In genomic region chr14:84426616-84427015, GRCm38 (mm10) we compare ENCODE assay signal across 25 mouse cellular contexts. TPM values are rescaled to one million over a fixed set of nuclear protein-coding genes. Genes with fewer than 3 reads are reported as not detected.
A peak's percentile ranks its signal among the peaks of the same experiment; 100 is the strongest.
DNase-seq lines count a peak whose midpoint lies in the region; ATAC-seq and TF ChIP-seq lines count a peak whose summit lies in the region.
"Had no signal": no experiment of that assay in that cellular context is flagged by ENCODE, and none has a peak within 500 bp of the region (broad histone marks: within the 10 kb centered on the region; RNA-seq: fewer than 3 reads in every experiment).

No protein-coding gene starts in this region.

- no peak for TF ChIP-seq CTCF in lung, embryonic 14.5 days (IDR thresholded peaks at IDR 0.05; ENCODE audit: low read depth)
- no peak for TF ChIP-seq CTCF in lung, adult 2 months (IDR thresholded peaks at IDR 0.05; ENCODE audit: insufficient read depth, low read length)

- H3K4me1 ChIP-seq in heart, embryonic 12.5 days (replicated peaks): no peaks in the 10 kb centered on the region
- H3K4me1 ChIP-seq in heart, embryonic 15.5 days (replicated peaks): no peaks in the 10 kb centered on the region
- no peaks in the 10 kb centered on the region for H3K4me1 ChIP-seq in lung, embryonic 14.5 days (ENCODE audit: insufficient read depth)
- no peaks in the 10 kb centered on the region for H3K4me1 ChIP-seq in lung, adult 2 months (ENCODE audit: control insufficient read depth, insufficient read depth, low read length)
- H3K4me1 ChIP-seq: embryonic facial prominence, embryonic 10.5 days; embryonic facial prominence, embryonic 12.5 days; forebrain, embryonic 13.5 days had no signal

- H3K27ac ChIP-seq in heart, embryonic 12.5 days (ENCODE audit: poor library complexity, severe bottlenecking): no peak overlapping the region
- H3K27ac ChIP-seq in heart, embryonic 15.5 days: no peak overlapping the region
- H3K27ac ChIP-seq in lung, embryonic 14.5 days (ENCODE audit: low read depth): no peak overlapping the region
- H3K27ac ChIP-seq: embryonic facial prominence, embryonic 10.5 days; embryonic facial prominence, embryonic 12.5 days; forebrain, embryonic 13.5 days had no signal

- TF ChIP-seq POLR2A in lung, adult 2 months (IDR thresholded peaks at IDR 0.05; ENCODE audit: borderline replicate concordance, extremely low read depth, low read depth, low read length): no peak

- peak; percentile 40 for DNase-seq in heart, adult 11 months
- DNase-seq in heart, adult 9 months (ENCODE audit: low spot score in 2 of 2): no peak
- no peak for DNase-seq in heart, postnatal 25 days (ENCODE audit: low spot score)
- no peak for DNase-seq in heart, postnatal 4 days
- DNase-seq in lung, embryonic 14.5 days: peak; percentile 33
- no peak for DNase-seq in lung, adult 2 months
- DNase-seq: adrenal gland, adult 8-10 months; adrenal gland, postnatal 14 days; adrenal gland, postnatal 36 days; B cell, adult 2 months; cerebellum, adult 11-12 months; cerebellum, adult 2 months; cerebellum, adult 9-10 months; cerebellum, postnatal 10 days; cerebellum, postnatal 25 days had no signal

- ATAC-seq in heart, embryonic 12.5 days (ENCODE audit: insufficient number of reproducible peaks, low FRiP score): peak; percentile 77
- peak; percentile 53; the same call in 1 of the 2 replicates for ATAC-seq in heart, embryonic 15.5 days (replicated peaks; ENCODE audit: insufficient number of reproducible peaks, insufficient read depth, low FRiP score, low read depth)
- ATAC-seq in lung, embryonic 14.5 days (ENCODE audit: insufficient read depth): peak; percentile 69
- ATAC-seq: activated CD4-positive, CD25-positive, alpha-beta regulatory T cell, adult 4 months; CD4-positive, CD25-positive, alpha-beta regulatory T cell, adult 4 months; forebrain, embryonic 13.5 days; Patski had no signal

- no peaks in the 10 kb centered on the region for H3K27me3 ChIP-seq in heart, embryonic 12.5 days (replicated peaks)
- H3K27me3 ChIP-seq in heart, embryonic 15.5 days: no peaks in the 10 kb centered on the region
- H3K27me3 ChIP-seq in lung, embryonic 14.5 days (ENCODE audit: insufficient read depth, low read length): no peaks in the 10 kb centered on the region
- H3K27me3 ChIP-seq: CH12.LX; embryonic facial prominence, embryonic 12.5 days; forebrain, embryonic 13.5 days; Patski had no signal

- no peaks in the 10 kb centered on the region for H3K9me3 ChIP-seq in heart, embryonic 12.5 days (replicated peaks)
- H3K9me3 ChIP-seq in heart, embryonic 15.5 days (replicated peaks): no peaks in the 10 kb centered on the region
- H3K9me3 ChIP-seq in lung, embryonic 14.5 days (ENCODE audit: low read depth, low read length): no peaks in the 10 kb centered on the region
- H3K9me3 ChIP-seq: embryonic facial prominence, embryonic 10.5 days; embryonic facial prominence, embryonic 12.5 days; forebrain, embryonic 13.5 days had no signal

- H3K4me2 ChIP-seq in heart, embryonic 12.5 days: no peak overlapping the region
- H3K4me2 ChIP-seq in heart, embryonic 15.5 days: no peak overlapping the region
- no peak overlapping the region for H3K4me2 ChIP-seq in lung, embryonic 14.5 days
- H3K4me2 ChIP-seq: embryonic facial prominence, embryonic 12.5 days; forebrain, embryonic 13.5 days had no signal

- no peak overlapping the region for H3K9ac ChIP-seq in heart, embryonic 12.5 days
- no peak overlapping the region for H3K9ac ChIP-seq in heart, embryonic 15.5 days
- no peak overlapping the region for H3K9ac ChIP-seq in lung, embryonic 14.5 days
- H3K9ac ChIP-seq: embryonic facial prominence, embryonic 12.5 days; forebrain, embryonic 13.5 days had no signal

- H3K4me3 ChIP-seq in heart, embryonic 12.5 days: no peak overlapping the region
- no peak overlapping the region for H3K4me3 ChIP-seq in heart, embryonic 15.5 days
- no peak overlapping the region for H3K4me3 ChIP-seq in lung, embryonic 14.5 days (ENCODE audit: low read depth, low read length)
- H3K4me3 ChIP-seq in lung, adult 2 months (replicated peaks; ENCODE audit: extremely low read depth, low read depth, low read length): no peak overlapping the region
- H3K4me3 ChIP-seq: embryonic facial prominence, embryonic 10.5 days; embryonic facial prominence, embryonic 12.5 days; forebrain, embryonic 13.5 days had no signal

- intact Hi-C loops in heart, postnatal 25 days (cut with DNase I): no loop called here

- H3K36me3 ChIP-seq in heart, embryonic 12.5 days: no peaks in the 10 kb centered on the region
- H3K36me3 ChIP-seq in heart, embryonic 15.5 days: no peaks in the 10 kb centered on the region
- H3K36me3 ChIP-seq in lung, embryonic 14.5 days (ENCODE audit: insufficient read depth): no peaks in the 10 kb centered on the region
- H3K36me3 ChIP-seq: embryonic facial prominence, embryonic 10.5 days; embryonic facial prominence, embryonic 12.5 days; G1E had no signal

RNA-seq across cellular contexts. Expression of gene Pcdh17, which starts 16.7 kb away (rescaled TPM):
- polyA plus RNA-seq in heart, embryonic 12.5 days (2016; fragmentation: Nextera tagmentation; extraction: Ambion mirVana): 1.7 and 1.8 TPM in 2 replicates
- 1 to 10 TPM; 3.3 to 4.4 TPM for total RNA-seq in heart, postnatal 25 days (2021)
- 2.8 and 3.2 TPM in 2 replicates for polyA plus RNA-seq in heart, embryonic 15.5 days (2015; fragmentation: Nextera tagmentation; extraction: Ambion mirVana)
- 10 to 100 TPM; 20.3 to 21.4 TPM for total RNA-seq in heart, postnatal 4 days (2021)
- polyA plus RNA-seq in lung, embryonic 14.5 days (2014; fragmentation: Nextera tagmentation; extraction: Ambion mirVana): 20.6 and 21.6 TPM in 2 replicates
- 9.1 and 9.3 TPM in 2 replicates for polyA plus RNA-seq in lung, adult 2 months (2012; rRNA removed)
- polyA plus RNA-seq: G1E, Patski had no signal

Comparison
In these comparisons a context has a peak if more than half of its experiments do, and no peak if none do; other contexts are left out.
1. DNase-seq: peak in heart, adult 11 months (single experiment) and lung, embryonic 14.5 days (single experiment); none in heart, adult 9 months (0 of 2), heart, postnatal 25 days (single experiment), heart, postnatal 4 days (single experiment) and lung, adult 2 months (single experiment).
2. Peak in every context shown above with its lines, with median percentiles within 50 percentile points of each other: ATAC-seq.